Mouse (Mus musculus): Measurements from ENCODE around the gene Pex1. TPM values are rescaled to one million over a fixed set of nuclear protein-coding genes. Genes with fewer than 3 reads are reported as not detected.

Pex1 gene
- total RNA-seq, 2 experiments from 2014 or later, result 9.1 to 9.5 TPM

Small RNA genes within 50 kb of the gene (microRNA-seq; reads per million reads assigned to microRNA genes)
- 0 reads per million in 2 experiments for gene Gm26238 (ENCODE audit: borderline number of aligned reads in 2 of 2)

Other genes starting within 250 kb of the Pex1 start
- gene Fam133b, start 52.2 kb upstream of the Pex1 start, total RNA-seq (2021), result 10 to 100 TPM; 10.9 to 11.9 TPM
- gene 1700109H08Rik, start 24.5 kb upstream of the Pex1 start, total RNA-seq (2021), result 1 to 10 TPM; 1.6 to 1.7 TPM
- 1 to 10 TPM; 5.4 to 5.5 TPM for gene Rbm48, start 519 bp downstream of the Pex1 start, total RNA-seq (2021)
- gene Tmbim7, start 55.1 kb downstream of the Pex1 start, total RNA-seq (2021), result not detected
- 100 to 1,000 TPM in 1 of 2 experiments, 10 to 100 TPM in 1; 100.0 to 107 TPM for gene Gatad1, start 61.1 kb downstream of the Pex1 start, total RNA-seq (2021)
- 10 to 100 TPM; 21.8 to 24.0 TPM for gene Ankib1, start 206.9 kb downstream of the Pex1 start, total RNA-seq (2021)
- gene Krit1, start 207.1 kb downstream of the Pex1 start, total RNA-seq (2021), result 10 to 100 TPM; 30.9 to 33.5 TPM
- not detected for gene Lrrd1, start 249.1 kb downstream of the Pex1 start, total RNA-seq (2021)